Mouse (Mus musculus) forebrain, postnatal 0 days (tissue): ENCODE data around the gene Rsu1. TPM values are rescaled to one million over a fixed set of nuclear protein-coding genes. Genes with fewer than 3 reads are reported as not detected.
"Not testable (repeated sequence)": the region's sequence is repeated elsewhere in the genome, so short reads cannot be mapped to it uniquely, and the experiment has no call there.

Source experiments
- ATAC-seq: fragments of 200-750 bp; cut with Nextera tagmentation; 2 replicates; pipeline ENCODE4 v1.8.0; 2017; ENCODE audit warnings: mild to moderate bottlenecking, moderate library complexity
- DNase-seq: peaks from one replicate; pipeline ENCODE4 v3.0.0-alpha.2; 2015
- H3K27ac ChIP-seq: fragments of 300-500 bp; sonication (generic); 2 replicates; pipeline ENCODE4 v1.5.1; 2014; ENCODE audit warnings: low read depth, mild to moderate bottlenecking, antibody characterized with exemption, low read length, moderate library complexity, mixed read lengths
- H3K27me3 ChIP-seq: fragments of 300-500 bp; sonication (generic); 2 replicates; pipeline ENCODE4 v1.6.1; 2014; ENCODE audit warnings: mild to moderate bottlenecking, low read length, mixed read lengths; ENCODE audit not compliant: insufficient read depth
- H3K36me3 ChIP-seq: fragments of 300-500 bp; sonication (generic); 2 replicates; pipeline ENCODE4 v1.6.1; 2014; ENCODE audit warnings: mild to moderate bottlenecking, moderate library complexity; ENCODE audit not compliant: insufficient read depth
- H3K4me1 ChIP-seq: fragments of 300-500 bp; sonication (generic); 2 replicates; pipeline ENCODE4 v1.6.1; 2014; ENCODE audit warnings: antibody characterized with exemption; ENCODE audit not compliant: insufficient read depth
- H3K4me2 ChIP-seq: fragments of 300-500 bp; sonication (generic); 2 replicates; pipeline ENCODE4 v1.6.1; 2014; ENCODE audit warnings: low read depth, mild to moderate bottlenecking, moderate library complexity
- H3K4me3 ChIP-seq: fragments of 300-500 bp; sonication (generic); 2 replicates; pipeline ENCODE4 v1.5.1; 2014; ENCODE audit warnings: low read depth, low read length, mixed read lengths
- H3K9ac ChIP-seq: fragments of 300-500 bp; sonication (generic); 2 replicates; pipeline ENCODE4 v1.6.1; 2014; ENCODE audit warnings: mild to moderate bottlenecking
- H3K9me3 ChIP-seq: fragments of 300-500 bp; sonication (generic); 2 replicates; pipeline ENCODE4 v1.6.1; 2016; ENCODE audit warnings: low read length
- CTCF ChIP-seq: sonication (generic); IDR thresholded peaks from 2 replicates; pipeline ENCODE4 v1.5.1; 2016; ENCODE audit warnings: antibody characterized with exemption, control low read depth, low read depth
- WGBS: fragments of 180-500 bp; shearing (Covaris S2); extraction: QIAGEN DNeasy Blood & Tissue Kit; methylation state at CpG from one replicate; pipeline ENCODE4 v1.1.7; 2014; 5-methylcytosine and 5-hydroxymethylcytosine counted together
- polyA plus RNA-seq: library from polyadenylated mRNA; unstranded; fragments of >200 nt; fragmentation: Nextera tagmentation; extraction: Ambion mirVana; gene quantifications from 2 replicates; pipeline ENCODE4 v1.2.1, GENCODE M21; 2015
- total RNA-seq: library from RNA; depleted of rRNA; stranded (reverse); fragments of >200 nt; gene quantifications from 2 replicates; pipeline ENCODE4 v1.2.3, GENCODE M21; 2014

Gene Rsu1
- total and polyA plus RNA-seq, 2 experiments from 2014 or later, result 58.3 to 73.8 TPM

GRCm38 (mm10) chr2:13183124-13183523 lies 88.1 kb downstream of the Rsu1 start:
- H3K27ac ChIP-seq, result no peak overlapping the region
- TF ChIP-seq CTCF, result no peak
- H3K4me3 ChIP-seq, result no peak overlapping the region
- H3K4me2 ChIP-seq, result no peak overlapping the region
- no peak for ATAC-seq
- H3K9ac ChIP-seq, result no peak overlapping the region
- no peaks in the 10 kb centered on the region for H3K27me3 ChIP-seq
- 91% methylated on average over 3 of the region's 3 CpGs for WGBS
- H3K36me3 ChIP-seq, result no peaks in the 10 kb centered on the region
- no peaks in the 10 kb centered on the region for H3K9me3 ChIP-seq
- no peaks in the 10 kb centered on the region for H3K4me1 ChIP-seq
- no peak for DNase-seq

- DNase-seq, H3K9ac ChIP-seq, H3K27ac ChIP-seq, H3K27me3 ChIP-seq, H3K4me1 ChIP-seq, H3K9me3 ChIP-seq, ATAC-seq, H3K36me3 ChIP-seq, H3K4me2 ChIP-seq, H3K4me3 ChIP-seq: not testable (repeated sequence)
- WGBS, result no CpG with 5 or more reads among the region's 3 CpGs
Observed at GRCm38 (mm10) chr2:13181899-13182298, 89.3 kb downstream of the Rsu1 start.

- H3K36me3 ChIP-seq, result no peaks in the 10 kb centered on the region
- H3K4me2 ChIP-seq, result no peak overlapping the region
- peak; percentile 82 for ATAC-seq
- no peaks in the 10 kb centered on the region for H3K9me3 ChIP-seq
- TF ChIP-seq CTCF, result no peak
- peaks cover 14% of the 10 kb centered on the region; the same call in 1 of the 2 replicates for H3K4me1 ChIP-seq
- no peak overlapping the region for H3K9ac ChIP-seq
- no peak overlapping the region for H3K4me3 ChIP-seq
- H3K27me3 ChIP-seq, result no peaks in the 10 kb centered on the region
- DNase-seq, result peak; percentile 60
- H3K27ac ChIP-seq, result no peak overlapping the region
- WGBS, result 36% methylated on average over 10 of the region's 10 CpGs
Observed at GRCm38 (mm10) chr2:13177698-13178395, 93.4 kb downstream of the Rsu1 start.

GRCm38 (mm10) chr2:13176304-13176620 lies 95.0 kb downstream of the Rsu1 start:
- 73% methylated on average over 4 of the region's 4 CpGs for WGBS
- no peaks in the 10 kb centered on the region for H3K36me3 ChIP-seq
- no peak overlapping the region for H3K4me2 ChIP-seq
- no peak for ATAC-seq
- H3K27ac ChIP-seq, result no peak overlapping the region
- no peak overlapping the region for H3K4me3 ChIP-seq
- no peaks in the 10 kb centered on the region for H3K27me3 ChIP-seq
- H3K9me3 ChIP-seq, result no peaks in the 10 kb centered on the region
- DNase-seq, result no peak
- no peak overlapping the region for H3K9ac ChIP-seq
- no peak for TF ChIP-seq CTCF
- H3K4me1 ChIP-seq, result peaks cover 14% of the 10 kb centered on the region; the same call in 1 of the 2 replicates

GRCm38 (mm10) chr2:13175536-13176303 lies 95.5 kb downstream of the Rsu1 start:
- H3K36me3 ChIP-seq, result no peaks in the 10 kb centered on the region
- peak overlapping the region; percentile 10; the same call in 1 of the 2 replicates for H3K9ac ChIP-seq
- DNase-seq (peak; percentile 39), ATAC-seq (peak; percentile 54)
- WGBS, result 27% methylated on average over 28 of the region's 28 CpGs
- no peaks in the 10 kb centered on the region for H3K27me3 ChIP-seq
- peaks cover 14% of the 10 kb centered on the region; the same call in 1 of the 2 replicates for H3K4me1 ChIP-seq
- peak overlapping the region; percentile 32 for H3K4me2 ChIP-seq
- H3K9me3 ChIP-seq, result no peaks in the 10 kb centered on the region
- no peak for TF ChIP-seq CTCF
- H3K27ac ChIP-seq, result no peak overlapping the region
- H3K4me3 ChIP-seq, result 0 out of 2 replicates have a peak overlapping the region, but pooled peaks have one; percentile 0

GRCm38 (mm10) chr2:13174461-13174860 lies 96.8 kb downstream of the Rsu1 start:
- no peaks in the 10 kb centered on the region for H3K36me3 ChIP-seq
- DNase-seq, result peak; percentile 4
- no peak for TF ChIP-seq CTCF
- H3K4me2 ChIP-seq, result 0 out of 2 replicates have a peak overlapping the region, but pooled peaks have one; percentile 10
- peaks cover 14% of the 10 kb centered on the region; the same call in 1 of the 2 replicates for H3K4me1 ChIP-seq
- no peaks in the 10 kb centered on the region for H3K9me3 ChIP-seq
- WGBS, result 34% methylated on average over 7 of the region's 7 CpGs
- H3K4me3 ChIP-seq, result no peak overlapping the region
- no peak for ATAC-seq
- no peak overlapping the region for H3K27ac ChIP-seq
- no peaks in the 10 kb centered on the region for H3K27me3 ChIP-seq
- no peak overlapping the region for H3K9ac ChIP-seq

- no peak for TF ChIP-seq CTCF
- no peaks in the 10 kb centered on the region for H3K36me3 ChIP-seq
- no peak overlapping the region for H3K9ac ChIP-seq
- H3K27ac ChIP-seq, result no peak overlapping the region
- DNase-seq, result no peak
- no peaks in the 10 kb centered on the region for H3K9me3 ChIP-seq
- no peak overlapping the region for H3K4me3 ChIP-seq
- no peak overlapping the region for H3K4me2 ChIP-seq
- ATAC-seq, result no peak
- 60% methylated on average over 5 of the region's 5 CpGs for WGBS
- H3K4me1 ChIP-seq, result no peaks in the 10 kb centered on the region
- H3K27me3 ChIP-seq, result no peaks in the 10 kb centered on the region
Observed at GRCm38 (mm10) chr2:13170651-13171050, 100.6 kb downstream of the Rsu1 start.
